Mouse (Mus musculus) heart, embryonic 14.5 days (tissue): Measurements from ENCODE around the gene Trappc10. TPM values are rescaled to one million over a fixed set of nuclear protein-coding genes. Genes with fewer than 3 reads are reported as not detected.

ENCODE experiments used
- polyA plus RNA-seq: library from polyadenylated mRNA; unstranded; fragments of >200 nt; fragmentation: Nextera tagmentation; extraction: Ambion mirVana; gene quantifications from 2 replicates; pipeline ENCODE4 v1.2.1, GENCODE M21; 2014

Trappc10 gene
- polyA plus RNA-seq, 1 experiment from 2014 or later, result 19.0 TPM

Other genes with a start within 250 kb of the Trappc10 start
- gene Pfkl, start 234.6 kb downstream of the Trappc10 start, polyA plus RNA-seq, result 168 and 170 TPM in 2 replicates
- gene Dnmt3l, start 202.7 kb downstream of the Trappc10 start, polyA plus RNA-seq, result not detected in 2 replicates
- 0.16 TPM in 1 of 2 replicates, not detected in the other for gene Aire, start 201.0 kb downstream of the Trappc10 start, polyA plus RNA-seq
- 1.5 and 2.0 TPM in 2 replicates for gene Icosl, start 175.3 kb downstream of the Trappc10 start, polyA plus RNA-seq
- gene D10Jhu81e, start 74.9 kb downstream of the Trappc10 start, polyA plus RNA-seq, result 24.2 and 36.2 TPM in 2 replicates
- 8.4 and 8.6 TPM in 2 replicates for gene Pwp2, start 59.5 kb downstream of the Trappc10 start, polyA plus RNA-seq
- gene Agpat3, start 107.8 kb upstream of the Trappc10 start, polyA plus RNA-seq, result 61.2 and 66.0 TPM in 2 replicates
- 176 and 191 TPM in 2 replicates for gene Rrp1, start 168.4 kb upstream of the Trappc10 start, polyA plus RNA-seq
- 123 and 124 TPM in 2 replicates for gene Cstb, start 181.0 kb upstream of the Trappc10 start, polyA plus RNA-seq
- gene Pdxk, start 220.3 kb upstream of the Trappc10 start, polyA plus RNA-seq, result 4.0 and 4.5 TPM in 2 replicates